Mouse (Mus musculus): ENCODE data around the gene Robo1. TPM values are rescaled to one million over a fixed set of nuclear protein-coding genes. Genes with fewer than 3 reads are reported as not detected.

Robo1 gene
- total and polyA plus RNA-seq, 3 experiments, result 0.44 TPM; not detected in 2

GRCm38 (mm10) chr16:72959018-72959702, 651.1 kb downstream of the Robo1 start:
- H3K36me3 ChIP-seq (replicated peaks), result no peaks in the 10 kb centered on the region
- H3K9me3 ChIP-seq (replicated peaks), result peaks cover 7% of the 10 kb centered on the region
- TF ChIP-seq GATA2 (IDR thresholded peaks at IDR 0.05; ENCODE audit: borderline replicate concordance, low read depth, low read length), result no peak
- TF ChIP-seq POLR2AphosphoS5 (IDR thresholded peaks at IDR 0.05; ENCODE audit: insufficient replicate concordance, low read depth, low read length), result no peak
- TF ChIP-seq CTCF (IDR thresholded peaks at IDR 0.05; ENCODE audit: low read depth, low read length), result no peak
- H3K4me3 ChIP-seq (ENCODE audit: low read depth, low read length), result no peak overlapping the region
- no peak for ATAC-seq (ENCODE audit: extremely low read depth, insufficient number of reproducible peaks, low FRiP score, poor library complexity, severe bottlenecking)
- no peak for DNase-seq (ENCODE audit: low spot score)
- H3K27me3 ChIP-seq (ENCODE audit: insufficient read depth, low read length), result no peaks in the 10 kb centered on the region
- H3K4me1 ChIP-seq (ENCODE audit: insufficient read depth, low read depth, low read length), result no peaks in the 10 kb centered on the region

- no peak for DNase-seq (ENCODE audit: low spot score)
- Histone ChIP-seq H3K36me3 (replicated peaks) (no peaks in the 10 kb centered on the region), H3K27me3 (ENCODE audit: insufficient read depth, low read length) (no peaks in the 10 kb centered on the region), H3K4me1 (ENCODE audit: insufficient read depth, low read depth, low read length) (no peaks in the 10 kb centered on the region), H3K4me3 (ENCODE audit: low read depth, low read length) (no peak overlapping the region), H3K9me3 (replicated peaks) (peaks cover 10% of the 10 kb centered on the region)
- no peak for ATAC-seq (ENCODE audit: extremely low read depth, insufficient number of reproducible peaks, low FRiP score, poor library complexity, severe bottlenecking)
- TF ChIP-seq CTCF (IDR thresholded peaks at IDR 0.05; ENCODE audit: low read depth, low read length) (no peak), GATA1 (IDR thresholded peaks at IDR 0.05; ENCODE audit: borderline replicate concordance, low read length) (no peak), TAL1 (conservative IDR thresholded peaks at IDR 0.05; ENCODE audit: low read depth, low read length) (no peak), POLR2AphosphoS5 (IDR thresholded peaks at IDR 0.05; ENCODE audit: insufficient replicate concordance, low read depth, low read length) (no peak), GATA2 (IDR thresholded peaks at IDR 0.05; ENCODE audit: borderline replicate concordance, low read depth, low read length) (no peak)
Observed at GRCm38 (mm10) chr16:72959823-72960222, 651.7 kb downstream of the Robo1 start.

GRCm38 (mm10) chr16:72963782-72964181, 655.7 kb downstream of the Robo1 start:
- Histone ChIP-seq H3K27me3 (ENCODE audit: insufficient read depth, low read length) (no peaks in the 10 kb centered on the region), H3K36me3 (replicated peaks) (no peaks in the 10 kb centered on the region), H3K4me3 (ENCODE audit: low read depth, low read length) (no peak overlapping the region), H3K9me3 (replicated peaks) (peaks cover 15% of the 10 kb centered on the region), H3K4me1 (ENCODE audit: insufficient read depth, low read depth, low read length) (no peaks in the 10 kb centered on the region)
- DNase-seq (ENCODE audit: low spot score) (no peak), ATAC-seq (ENCODE audit: extremely low read depth, insufficient number of reproducible peaks, low FRiP score, poor library complexity, severe bottlenecking) (no peak)
- no peak for TF ChIP-seq GATA1 (IDR thresholded peaks at IDR 0.05; ENCODE audit: borderline replicate concordance, low read length)
- no peak for TF ChIP-seq TAL1 (conservative IDR thresholded peaks at IDR 0.05; ENCODE audit: low read depth, low read length)
- TF ChIP-seq POLR2AphosphoS5 (IDR thresholded peaks at IDR 0.05; ENCODE audit: insufficient replicate concordance, low read depth, low read length), result no peak
- no peak for TF ChIP-seq GATA2 (IDR thresholded peaks at IDR 0.05; ENCODE audit: borderline replicate concordance, low read depth, low read length)
- no peak for TF ChIP-seq CTCF (IDR thresholded peaks at IDR 0.05; ENCODE audit: low read depth, low read length)

GRCm38 (mm10) chr16:72967509-72967908, 659.4 kb downstream of the Robo1 start:
- H3K27me3 ChIP-seq (ENCODE audit: insufficient read depth, low read length), result no peaks in the 10 kb centered on the region
- H3K9me3 ChIP-seq (replicated peaks), result peaks cover 34% of the 10 kb centered on the region
- DNase-seq (ENCODE audit: low spot score), result no peak
- TF ChIP-seq CTCF (IDR thresholded peaks at IDR 0.05; ENCODE audit: low read depth, low read length), result no peak
- no peak for TF ChIP-seq GATA2 (IDR thresholded peaks at IDR 0.05; ENCODE audit: borderline replicate concordance, low read depth, low read length)
- TF ChIP-seq GATA1 (IDR thresholded peaks at IDR 0.05; ENCODE audit: borderline replicate concordance, low read length), result no peak
- no peak for TF ChIP-seq TAL1 (conservative IDR thresholded peaks at IDR 0.05; ENCODE audit: low read depth, low read length)
- no peak for TF ChIP-seq POLR2AphosphoS5 (IDR thresholded peaks at IDR 0.05; ENCODE audit: insufficient replicate concordance, low read depth, low read length)
- H3K4me3 ChIP-seq (ENCODE audit: low read depth, low read length), result no peak overlapping the region
- ATAC-seq (ENCODE audit: extremely low read depth, insufficient number of reproducible peaks, low FRiP score, poor library complexity, severe bottlenecking), result no peak
- H3K4me1 ChIP-seq (ENCODE audit: insufficient read depth, low read depth, low read length), result no peaks in the 10 kb centered on the region
- H3K36me3 ChIP-seq (replicated peaks), result no peaks in the 10 kb centered on the region

- Histone ChIP-seq H3K36me3 (replicated peaks) (no peaks in the 10 kb centered on the region), H3K4me1 (ENCODE audit: insufficient read depth, low read depth, low read length) (no peaks in the 10 kb centered on the region), H3K4me3 (ENCODE audit: low read depth, low read length) (no peak overlapping the region), H3K9me3 (replicated peaks) (peaks cover 29% of the 10 kb centered on the region), H3K27me3 (ENCODE audit: insufficient read depth, low read length) (no peaks in the 10 kb centered on the region)
- TF ChIP-seq POLR2AphosphoS5 (IDR thresholded peaks at IDR 0.05; ENCODE audit: insufficient replicate concordance, low read depth, low read length) (no peak), TAL1 (conservative IDR thresholded peaks at IDR 0.05; ENCODE audit: low read depth, low read length) (no peak)
- ATAC-seq (ENCODE audit: extremely low read depth, insufficient number of reproducible peaks, low FRiP score, poor library complexity, severe bottlenecking) (no peak), DNase-seq (ENCODE audit: low spot score) (no peak)
Observed at GRCm38 (mm10) chr16:72969990-72970389, 661.9 kb downstream of the Robo1 start.

- Histone ChIP-seq H3K36me3 (replicated peaks) (no peaks in the 10 kb centered on the region), H3K27me3 (ENCODE audit: insufficient read depth, low read length) (no peaks in the 10 kb centered on the region), H3K9me3 (replicated peaks) (peaks cover 41% of the 10 kb centered on the region), H3K4me3 (ENCODE audit: low read depth, low read length) (no peak overlapping the region), H3K4me1 (ENCODE audit: insufficient read depth, low read depth, low read length) (no peaks in the 10 kb centered on the region)
- TF ChIP-seq TAL1 (conservative IDR thresholded peaks at IDR 0.05; ENCODE audit: low read depth, low read length) (no peak), GATA2 (IDR thresholded peaks at IDR 0.05; ENCODE audit: borderline replicate concordance, low read depth, low read length) (no peak), CTCF (IDR thresholded peaks at IDR 0.05; ENCODE audit: low read depth, low read length) (no peak), GATA1 (IDR thresholded peaks at IDR 0.05; ENCODE audit: borderline replicate concordance, low read length) (no peak), POLR2AphosphoS5 (IDR thresholded peaks at IDR 0.05; ENCODE audit: insufficient replicate concordance, low read depth, low read length) (no peak)
- DNase-seq (ENCODE audit: low spot score), result no peak
- ATAC-seq (ENCODE audit: extremely low read depth, insufficient number of reproducible peaks, low FRiP score, poor library complexity, severe bottlenecking), result no peak
Observed at GRCm38 (mm10) chr16:72973685-72974084, 665.6 kb downstream of the Robo1 start.
